Mouse (Mus musculus) liver, embryonic 14.5 days (tissue): Measurements from ENCODE around the gene Cers1. TPM values are rescaled to one million over a fixed set of nuclear protein-coding genes. Genes with fewer than 3 reads are reported as not detected.

Source experiments
- ATAC-seq: fragments of 200-750 bp; cut with Nextera tagmentation; 2 replicates; pipeline ENCODE4 v1.8.0; 2017; ENCODE audit warnings: moderate number of reproducible peaks, mild to moderate bottlenecking, moderate library complexity; ENCODE audit not compliant: insufficient read depth
- DNase-seq, 3 experiments: peaks; one replicate each; pipeline ENCODE4 v3.0.0-alpha.2; 2012 to 2013; ENCODE audit warnings: low read depth in 3 of 3, low spot score in 3 of 3
- H3K27ac ChIP-seq: fragments of 300-500 bp; sonication (generic); 2 replicates; pipeline ENCODE4 v1.5.1; 2014; ENCODE audit warnings: moderate library complexity, mild to moderate bottlenecking, control low read depth, inconsistent platforms
- H3K27me3 ChIP-seq: fragments of 300-500 bp; sonication (generic); 2 replicates; pipeline ENCODE4 v1.6.1; 2014; ENCODE audit warnings: mild to moderate bottlenecking, low read length, moderate library complexity; ENCODE audit not compliant: control insufficient read depth, insufficient read depth
- H3K36me3 ChIP-seq: fragments of 300-500 bp; sonication (generic); replicated peaks from 2 replicates; pipeline ENCODE4 v1.6.1; 2014; ENCODE audit warnings: low read depth; ENCODE audit not compliant: control insufficient read depth, insufficient read depth
- H3K4me1 ChIP-seq, 2 experiments: fragments of 200-500 bp in 1 of 2; fragments of 300-500 bp in 1 of 2; sonication (generic) in 1 of 2; replicated peaks; 2 replicates each; pipeline ENCODE4 v1.6.1; 2012 to 2014; ENCODE audit warnings: antibody characterized with exemption in 1 of 2, inconsistent platforms in 1 of 2, low read length in 1 of 2; ENCODE audit not compliant: control insufficient read depth in 2 of 2, insufficient read depth in 2 of 2
- H3K4me2 ChIP-seq: fragments of 300-500 bp; sonication (generic); 2 replicates; pipeline ENCODE4 v1.6.1; 2014; ENCODE audit warnings: low read depth, mild to moderate bottlenecking, control low read depth, moderate library complexity
- H3K4me3 ChIP-seq, 2 experiments: fragments of 200-500 bp in 1 of 2; fragments of 300-500 bp in 1 of 2; sonication (generic) in 1 of 2; 2 replicates each; pipeline ENCODE4 v1.5.1; 2012 to 2014; ENCODE audit warnings: low read depth in 2 of 2, low read length in 2 of 2, mild to moderate bottlenecking in 2 of 2, control low read depth in 1 of 2, inconsistent platforms in 1 of 2, moderate library complexity in 1 of 2; ENCODE audit not compliant: insufficient read depth in 1 of 2
- H3K9ac ChIP-seq: fragments of 300-500 bp; sonication (generic); replicated peaks from 2 replicates; pipeline ENCODE4 v1.6.1; 2014; ENCODE audit warnings: mild to moderate bottlenecking, control low read depth, moderate library complexity
- H3K9me3 ChIP-seq: fragments of 300-500 bp; sonication (generic); 2 replicates; pipeline ENCODE4 v1.6.1; 2016; ENCODE audit warnings: low read length, mixed read lengths; ENCODE audit not compliant: control insufficient read depth
- CTCF ChIP-seq: IDR thresholded peaks from 2 replicates; pipeline ENCODE4 v1.5.1; 2016; ENCODE audit warnings: antibody characterized with exemption, low read depth, control low read depth
- EP300 ChIP-seq: IDR thresholded peaks from 2 replicates; pipeline ENCODE4 v1.6.1; 2016; ENCODE audit warnings: antibody characterized with exemption, low read depth
- WGBS: fragments of 180-500 bp; shearing (Covaris S2); extraction: QIAGEN DNeasy Blood & Tissue Kit; methylation state at CpG from one replicate; pipeline ENCODE4 v1.1.7; 2014; ENCODE audit not compliant: insufficient replicate concordance; 5-methylcytosine and 5-hydroxymethylcytosine counted together
- polyA plus RNA-seq, 2 experiments: library from polyadenylated mRNA; depleted of rRNA in 1 of 2; stranded (reverse) in 1 of 2; unstranded in 1 of 2; fragments of >200 nt; fragmentation: Nextera tagmentation in 1 of 2; extraction: Ambion mirVana in 1 of 2; gene quantifications; 2 replicates each; pipeline versions ENCODE4 v1.2.1 to v1.2.3; 2012 to 2014

The Cers1 gene
- polyA plus RNA-seq, 2 experiments: 0.09 TPM; not detected in 1

GRCm38 (mm10) chr8:70340659-70341058 is 25.1 kb downstream of the Cers1 start:
- no peak overlapping the region for H3K4me2 ChIP-seq
- H3K27me3 ChIP-seq: no peaks in the 10 kb centered on the region
- H3K36me3 ChIP-seq: peaks cover 84% of the 10 kb centered on the region
- 86% methylated on average over 7 of the region's 7 CpGs for WGBS
- H3K4me1 ChIP-seq: peaks cover 4 to 9% of the 10 kb centered on the region in 2 experiments; a peak in 3 of 4 replicates
- no peak for ATAC-seq
- no peak for DNase-seq
- no peak for TF ChIP-seq EP300
- TF ChIP-seq CTCF: no peak
- no peak overlapping the region for H3K27ac ChIP-seq
- no peak overlapping the region for H3K4me3 ChIP-seq
- no peak overlapping the region for H3K9ac ChIP-seq
- no peaks in the 10 kb centered on the region for H3K9me3 ChIP-seq

- TF ChIP-seq EP300 (no peak), CTCF (no peak)
- no peaks in the 10 kb centered on the region for H3K27me3 ChIP-seq
- H3K36me3 ChIP-seq: peaks cover 78% of the 10 kb centered on the region
- ATAC-seq (no peak), DNase-seq (no peak)
- no peak overlapping the region for H3K27ac ChIP-seq
- no peak overlapping the region for H3K4me3 ChIP-seq
- H3K4me1 ChIP-seq: peaks cover 4 to 17% of the 10 kb centered on the region in 2 experiments; a peak in 3 of 4 replicates
- H3K4me2 ChIP-seq: no peak overlapping the region
- no peaks in the 10 kb centered on the region for H3K9me3 ChIP-seq
- WGBS: 81% methylated on average over 14 of the region's 14 CpGs
- H3K9ac ChIP-seq: no peak overlapping the region
Observed at GRCm38 (mm10) chr8:70342007-70342406, 26.4 kb downstream of the Cers1 start.

DNA sequence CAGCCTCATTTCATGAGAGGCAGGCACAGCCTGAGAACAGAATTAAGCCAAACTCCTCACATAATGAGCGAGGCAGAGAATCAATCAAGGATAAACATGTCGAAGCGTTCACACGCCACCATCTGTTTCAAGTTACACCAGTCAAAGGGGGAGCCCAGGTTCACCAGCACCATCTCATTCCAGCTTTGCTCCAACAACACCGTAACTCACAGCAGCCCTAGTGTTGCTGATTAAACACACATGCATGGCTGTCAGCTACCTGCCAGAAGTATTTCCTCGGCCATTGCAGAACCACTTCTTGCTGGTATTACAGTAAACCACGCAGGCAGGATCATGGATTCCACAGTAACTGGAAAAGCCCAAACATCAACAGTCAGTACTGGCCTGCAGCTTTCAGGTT is 27.5 kb downstream of the Cers1 start:
- ATAC-seq (no peak), DNase-seq (no peak)
- Histone ChIP-seq H3K9ac (no peak overlapping the region), H3K9me3 (no peaks in the 10 kb centered on the region), H3K27me3 (no peaks in the 10 kb centered on the region), H3K36me3 (peaks cover 75% of the 10 kb centered on the region), H3K4me3 (no peak overlapping the region), H3K27ac (no peak overlapping the region), H3K4me2 (no peak overlapping the region), H3K4me1 (peaks cover 7 to 20% of the 10 kb centered on the region in 2 experiments)
- 86% methylated on average over 7 of the region's 7 CpGs for WGBS
- TF ChIP-seq CTCF (no peak), EP300 (no peak)

- DNase-seq: no peak
Observed at GRCm38 (mm10) chr8:70343696-70344095, 28.1 kb downstream of the Cers1 start.

GRCm38 (mm10) chr8:70344279-70344678 is 28.7 kb downstream of the Cers1 start:
- Histone ChIP-seq H3K27me3 (no peaks in the 10 kb centered on the region), H3K4me2 (no peak overlapping the region), H3K4me3 (no peak overlapping the region), H3K27ac (no peak overlapping the region), H3K9me3 (no peaks in the 10 kb centered on the region), H3K9ac (no peak overlapping the region), H3K36me3 (peaks cover 74% of the 10 kb centered on the region), H3K4me1 (peaks cover 19 to 32% of the 10 kb centered on the region in 2 experiments)
- TF ChIP-seq CTCF (no peak), EP300 (no peak)
- no peak for ATAC-seq
- 82% methylated on average over 2 of the region's 2 CpGs for WGBS
- DNase-seq: no peak

More at GRCm38 (mm10) chr8:70343696-70344095, 28.1 kb downstream of the Cers1 start:
- Histone ChIP-seq H3K4me3 (no peak overlapping the region), H3K36me3 (peaks cover 74% of the 10 kb centered on the region), H3K9me3 (no peaks in the 10 kb centered on the region), H3K4me2 (no peak overlapping the region), H3K27me3 (no peaks in the 10 kb centered on the region), H3K27ac (no peak overlapping the region), H3K4me1 (peaks cover 13 to 26% of the 10 kb centered on the region in 2 experiments), H3K9ac (no peak overlapping the region)
- 63% methylated on average over 6 of the region's 6 CpGs for WGBS
- TF ChIP-seq EP300: no peak
- peak; percentile 80 for TF ChIP-seq CTCF
- ATAC-seq: peak; percentile 42; the same call in 1 of the 2 replicates
